Mouse (Mus musculus) adrenal gland, postnatal 0 days (tissue): ENCODE measurements around the gene Hspa4l. TPM values are rescaled to one million over a fixed set of nuclear protein-coding genes. Genes with fewer than 3 reads are reported as not detected.

Experiments
- polyA plus RNA-seq: library from polyadenylated mRNA; unstranded; fragments of >200 nt; fragmentation: Nextera tagmentation; extraction: Ambion mirVana; gene quantifications from 2 replicates; pipeline ENCODE4 v1.2.1, GENCODE M21; 2015

The Hspa4l gene
- 14.0 and 15.9 TPM in 2 replicates for polyA plus RNA-seq

GRCm38 (mm10) chr3:40744024-40744835, at the start of gene Hspa4l:
TSS of gene Hspa4l (plus strand) at chr3:40744495.

GRCm38 (mm10) chr3:40708655-40709054, 35.6 kb upstream of the Hspa4l start, which contains the start of gene Slc25a31:
TSS of gene Slc25a31 (plus strand) at chr3:40708855.

GRCm38 (mm10) chr3:40799530-40800372, 55.5 kb downstream of the Hspa4l start, which contains the start of gene Plk4:
TSS of gene Plk4 (plus strand) at chr3:40800019.

Other genes with a start within 250 kb of the Hspa4l start
- 0.71 and 1.6 TPM in 2 replicates for gene Intu, start 213.2 kb upstream of the Hspa4l start, polyA plus RNA-seq
- 0.39 TPM in 1 of 2 replicates, not detected in the other for gene Slc25a31, start 35.6 kb upstream of the Hspa4l start, polyA plus RNA-seq
- 15.3 and 17.1 TPM in 2 replicates for gene Plk4, start 55.5 kb downstream of the Hspa4l start, polyA plus RNA-seq
- gene Mfsd8, start 102.4 kb downstream of the Hspa4l start, polyA plus RNA-seq: 7.7 and 8.1 TPM in 2 replicates
- 4.7 and 6.6 TPM in 2 replicates for gene Abhd18, start 102.5 kb downstream of the Hspa4l start, polyA plus RNA-seq
- gene 1700034I23Rik, start 158.0 kb downstream of the Hspa4l start, polyA plus RNA-seq: 0.11 TPM in 2 replicates
- gene Larp1b, start 205.3 kb downstream of the Hspa4l start, polyA plus RNA-seq: 4.5 and 7.4 TPM in 2 replicates